Mouse (Mus musculus) hindbrain, embryonic 14.5 days (tissue): ENCODE results near the gene Otogl. TPM values are rescaled to one million over a fixed set of nuclear protein-coding genes. Genes with fewer than 3 reads are reported as not detected.
"Not testable (repeated sequence)": the region's sequence is repeated elsewhere in the genome, so short reads cannot be mapped to it uniquely, and the experiment has no call there.

Experiments used
- ATAC-seq: fragments of 200-750 bp; cut with Nextera tagmentation; 2 replicates; pipeline ENCODE4 v1.8.0; 2017; ENCODE audit warnings: moderate number of reproducible peaks, mild to moderate bottlenecking, moderate TSS enrichment, moderate library complexity; ENCODE audit not compliant: low FRiP score
- DNase-seq: peaks from one replicate; pipeline ENCODE4 v3.0.0-alpha.2; 2015; ENCODE audit warnings: low spot score
- H3K27ac ChIP-seq: fragments of 300-500 bp; sonication (generic); 2 replicates; pipeline ENCODE4 v1.5.1; 2014; ENCODE audit warnings: mild to moderate bottlenecking, moderate library complexity
- H3K27me3 ChIP-seq: fragments of 300-500 bp; sonication (generic); 2 replicates; pipeline ENCODE4 v1.6.1; 2014; ENCODE audit warnings: mild to moderate bottlenecking, low read length, mixed read lengths; ENCODE audit not compliant: control insufficient read depth, insufficient read depth
- H3K36me3 ChIP-seq: fragments of 300-500 bp; sonication (generic); replicated peaks from 2 replicates; pipeline ENCODE4 v1.6.1; 2014; ENCODE audit not compliant: control insufficient read depth, insufficient read depth
- H3K4me1 ChIP-seq: fragments of 300-500 bp; sonication (generic); replicated peaks from 2 replicates; pipeline ENCODE4 v1.6.1; 2014; ENCODE audit warnings: antibody characterized with exemption, low read length, mixed read lengths; ENCODE audit not compliant: control insufficient read depth, insufficient read depth
- H3K4me2 ChIP-seq: fragments of 300-500 bp; sonication (generic); replicated peaks from 2 replicates; pipeline ENCODE4 v1.6.1; 2014; ENCODE audit warnings: mild to moderate bottlenecking, moderate library complexity
- H3K4me3 ChIP-seq: fragments of 300-500 bp; sonication (generic); replicated peaks from 2 replicates; pipeline ENCODE4 v1.5.1; 2014; ENCODE audit warnings: mild to moderate bottlenecking, low read length
- H3K9ac ChIP-seq: fragments of 300-500 bp; sonication (generic); 2 replicates; pipeline ENCODE4 v1.6.1; 2014
- H3K9me3 ChIP-seq: fragments of 300-500 bp; sonication (generic); 2 replicates; pipeline ENCODE4 v1.6.1; 2016; ENCODE audit warnings: low read length; ENCODE audit not compliant: control insufficient read depth
- WGBS: fragments of 180-500 bp; shearing (Covaris S2); extraction: QIAGEN DNeasy Blood & Tissue Kit; methylation state at CpG from one replicate; pipeline ENCODE4 v1.1.7; 2014; 5-methylcytosine and 5-hydroxymethylcytosine counted together
- polyA plus RNA-seq: library from polyadenylated mRNA; unstranded; fragments of >200 nt; fragmentation: Nextera tagmentation; extraction: Ambion mirVana; gene quantifications from 2 replicates; pipeline ENCODE4 v1.2.1, GENCODE M21; 2014

Otogl gene
- polyA plus RNA-seq, 1 experiment from 2014 or later: 0.05 TPM

GRCm38 (mm10) chr10:107858684-107859083 is 53.2 kb downstream of the Otogl start:
- peak; percentile 75 for ATAC-seq
- peak; percentile 76 for DNase-seq
- 25% methylated on average over 7 of the region's 7 CpGs for WGBS

GRCm38 (mm10) chr10:107844906-107845305 is 67.0 kb downstream of the Otogl start:
- Histone ChIP-seq H3K27ac (no peak overlapping the region), H3K9ac (no peak overlapping the region)
- no peak for ATAC-seq

More at GRCm38 (mm10) chr10:107858684-107859083, 53.2 kb downstream of the Otogl start:
- H3K9ac ChIP-seq: no peak overlapping the region
- no peak overlapping the region for H3K27ac ChIP-seq
- H3K9me3 ChIP-seq: no peaks in the 10 kb centered on the region
- H3K4me1 ChIP-seq: no peaks in the 10 kb centered on the region
- no peaks in the 10 kb centered on the region for H3K36me3 ChIP-seq
- H3K4me3 ChIP-seq: no peak overlapping the region
- H3K4me2 ChIP-seq: no peak overlapping the region
- no peaks in the 10 kb centered on the region for H3K27me3 ChIP-seq

GRCm38 (mm10) chr10:107834452-107835239 is 77.3 kb downstream of the Otogl start:
- H3K9me3 ChIP-seq: no peaks in the 10 kb centered on the region
- no peak overlapping the region for H3K4me3 ChIP-seq
- H3K27me3 ChIP-seq: no peaks in the 10 kb centered on the region
- H3K4me1 ChIP-seq: no peaks in the 10 kb centered on the region
- H3K4me2 ChIP-seq: no peak overlapping the region
- no peak for DNase-seq
- no peak for ATAC-seq
- H3K36me3 ChIP-seq: no peaks in the 10 kb centered on the region
- 72% methylated on average over 4 of the region's 4 CpGs for WGBS
- no peak overlapping the region for H3K9ac ChIP-seq
- H3K27ac ChIP-seq: no peak overlapping the region

More at GRCm38 (mm10) chr10:107844906-107845305, 67.0 kb downstream of the Otogl start:
- DNase-seq: no peak
- Histone ChIP-seq H3K4me2 (no peak overlapping the region), H3K9me3 (no peaks in the 10 kb centered on the region), H3K27me3 (no peaks in the 10 kb centered on the region), H3K36me3 (no peaks in the 10 kb centered on the region), H3K4me1 (no peaks in the 10 kb centered on the region), H3K4me3 (no peak overlapping the region)
- WGBS: 98% methylated on average over 1 of the region's 1 CpGs

DNA sequence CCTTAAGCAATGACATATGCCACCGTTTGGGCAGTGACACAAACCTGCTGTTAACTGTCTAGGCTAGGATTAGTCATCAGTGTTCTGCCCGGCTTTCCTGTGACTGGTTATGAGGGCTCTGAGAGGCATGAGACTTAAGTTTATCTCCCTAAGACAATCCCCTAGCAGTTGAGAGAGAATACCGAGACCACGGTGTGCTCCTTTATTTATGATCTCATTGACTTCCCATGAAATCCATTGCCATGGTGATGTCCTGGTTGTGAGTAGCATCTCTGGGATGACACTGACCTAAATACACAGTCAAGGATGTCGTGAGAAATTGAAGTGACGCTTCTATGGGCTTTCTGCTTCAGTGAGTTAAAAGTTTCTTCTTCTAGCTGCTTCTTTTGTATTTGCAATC is 82.8 kb downstream of the Otogl start:
- no peaks in the 10 kb centered on the region for H3K4me1 ChIP-seq
- H3K27ac ChIP-seq: no peak overlapping the region
- H3K9ac ChIP-seq: no peak overlapping the region
- DNase-seq (no peak), ATAC-seq (no peak)
- H3K36me3 ChIP-seq: no peaks in the 10 kb centered on the region
- H3K27me3 ChIP-seq: no peaks in the 10 kb centered on the region
- no peak overlapping the region for H3K4me3 ChIP-seq
- 60% methylated on average over 6 of the region's 6 CpGs for WGBS
- H3K4me2 ChIP-seq: no peak overlapping the region
- H3K9me3 ChIP-seq: no peaks in the 10 kb centered on the region

- Histone ChIP-seq H3K9me3 (no peaks in the 10 kb centered on the region), H3K4me1 (no peaks in the 10 kb centered on the region), H3K27me3 (no peaks in the 10 kb centered on the region), H3K4me2 (no peak overlapping the region), H3K9ac (no peak overlapping the region), H3K27ac (no peak overlapping the region), H3K4me3 (no peak overlapping the region), H3K36me3 (no peaks in the 10 kb centered on the region)
- ATAC-seq: no peak
- no peak for DNase-seq
- 83% methylated on average over 16 of the region's 16 CpGs for WGBS
These were observed 98.0 kb downstream of the Otogl start for GRCm38 (mm10) chr10:107813814-107814483.

GRCm38 (mm10) chr10:107810649-107811398 is 101.1 kb downstream of the Otogl start:
- no peak for DNase-seq
- whole genome bisulfite sequencing: 83% methylated on average over 5 of the region's 6 CpGs
- no peak overlapping the region for H3K4me2 ChIP-seq
- no peak overlapping the region for H3K4me3 ChIP-seq
- no peak for ATAC-seq
- no peaks in the 10 kb centered on the region for H3K27me3 ChIP-seq
- no peaks in the 10 kb centered on the region for H3K9me3 ChIP-seq
- H3K4me1 ChIP-seq: no peaks in the 10 kb centered on the region
- no peak overlapping the region for H3K9ac ChIP-seq
- no peak overlapping the region for H3K27ac ChIP-seq
- H3K36me3 ChIP-seq: no peaks in the 10 kb centered on the region

GRCm38 (mm10) chr10:107805203-107805602 is 106.7 kb downstream of the Otogl start:
- no peak overlapping the region for H3K4me2 ChIP-seq
- H3K27me3 ChIP-seq: no peaks in the 10 kb centered on the region
- WGBS: 98% methylated on average over 2 of the region's 2 CpGs
- DNase-seq: no peak
- H3K27ac ChIP-seq: no peak overlapping the region
- H3K36me3 ChIP-seq: no peaks in the 10 kb centered on the region
- no peak overlapping the region for H3K4me3 ChIP-seq
- H3K9me3 ChIP-seq: no peaks in the 10 kb centered on the region
- ATAC-seq: no peak
- no peaks in the 10 kb centered on the region for H3K4me1 ChIP-seq
- no peak overlapping the region for H3K9ac ChIP-seq

- not testable (repeated sequence) for H3K36me3 ChIP-seq, H3K9ac ChIP-seq, H3K4me3 ChIP-seq, H3K4me1 ChIP-seq, DNase-seq, H3K27ac ChIP-seq, H3K4me2 ChIP-seq, ATAC-seq, H3K27me3 ChIP-seq, H3K9me3 ChIP-seq
- WGBS: 71% methylated on average over 2 of the region's 2 CpGs
These were observed 107.6 kb downstream of the Otogl start for GRCm38 (mm10) chr10:107804285-107804684.

GRCm38 (mm10) chr10:107799671-107800353 is 112.1 kb downstream of the Otogl start:
- Histone ChIP-seq H3K27ac (no peak overlapping the region), H3K9me3 (no peaks in the 10 kb centered on the region), H3K27me3 (no peaks in the 10 kb centered on the region), H3K4me3 (no peak overlapping the region), H3K4me2 (no peak overlapping the region), H3K36me3 (no peaks in the 10 kb centered on the region), H3K9ac (no peak overlapping the region), H3K4me1 (no peaks in the 10 kb centered on the region)
- 12% methylated on average over 7 of the region's 7 CpGs for WGBS
- ATAC-seq (peak; percentile 84), DNase-seq (peak; percentile 73)
